Mouse (Mus musculus): ENCODE measurements around the gene Tmem131l. TPM values are rescaled to one million over a fixed set of nuclear protein-coding genes. Genes with fewer than 3 reads are reported as not detected.

The Tmem131l gene
- total and polyA plus RNA-seq, 3 experiments: 9.6 to 39.6 TPM; not detected in 1

DNA sequence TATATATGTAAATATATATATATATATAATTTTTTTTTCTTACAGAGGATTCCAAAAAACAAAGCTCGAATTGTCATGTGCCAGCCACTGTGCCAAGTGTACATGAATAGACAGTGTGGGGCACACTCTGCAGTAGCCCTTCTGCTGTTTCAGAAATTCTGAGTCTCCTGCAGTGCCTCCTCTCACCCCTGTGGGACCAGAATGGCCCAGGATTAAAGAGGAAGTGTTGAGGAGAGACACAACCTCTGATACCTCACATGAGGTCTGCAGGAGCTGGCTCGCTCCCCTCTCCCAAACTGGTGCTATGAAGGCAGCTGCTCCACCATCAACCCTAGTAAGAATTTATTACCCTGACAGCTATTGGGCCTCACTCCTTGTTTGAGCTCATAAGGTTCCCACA is 190.6 kb downstream of the Tmem131l start:
- no peaks in the 10 kb centered on the region for H3K36me3 ChIP-seq (ENCODE audit: control insufficient read depth in 1 of 2, insufficient read depth in 2 of 2, low read length in 2 of 2)
- H3K9ac ChIP-seq (ENCODE audit: control insufficient read depth, low read depth, low read length, poor library complexity, severe bottlenecking): no peak overlapping the region
- no peaks in the 10 kb centered on the region for H3K9me3 ChIP-seq (replicated peaks; ENCODE audit: insufficient read depth, low read length)
- H3K79me2 ChIP-seq (ENCODE audit: control insufficient read depth, insufficient read depth, low read length, poor library complexity): no peaks in the 10 kb centered on the region
- H3K4me3 ChIP-seq (ENCODE audit: control insufficient read depth in 1 of 2, insufficient read depth in 1 of 2, low read depth in 2 of 2, low read length in 2 of 2): no peak overlapping the region
- H3K4me1 ChIP-seq (ENCODE audit: control insufficient read depth in 1 of 2, insufficient read depth in 2 of 2, low read length in 2 of 2): no peaks in the 10 kb centered on the region
- no peaks in the 10 kb centered on the region; a peak in 1 of 4 replicates for H3K27me3 ChIP-seq (ENCODE audit: control insufficient read depth in 1 of 2, insufficient read depth in 2 of 2, low read length in 2 of 2)
- no peak for TF ChIP-seq RCOR1 (IDR thresholded peaks at IDR 0.05; ENCODE audit: low read depth, low read length)
- no peak for TF ChIP-seq CHD1 (IDR thresholded peaks at IDR 0.05; ENCODE audit: low read depth, low read length)
- TF ChIP-seq ZC3H11A (IDR thresholded peaks at IDR 0.05; ENCODE audit: low read depth, low read length): no peak
- TF ChIP-seq MAFK (IDR thresholded peaks at IDR 0.05; ENCODE audit: borderline replicate concordance, low read depth, low read length): no peak
- no peak for TF ChIP-seq TCF12 (IDR thresholded peaks at IDR 0.05; ENCODE audit: low read depth, low read length)
- no peak for TF ChIP-seq RAD21 (IDR thresholded peaks at IDR 0.05; ENCODE audit: low read depth, low read length)
- no peak for TF ChIP-seq ELF1 (IDR thresholded peaks at IDR 0.05; ENCODE audit: low read depth, low read length)
- TF ChIP-seq MYB (IDR thresholded peaks at IDR 0.05; ENCODE audit: low read depth, low read length): no peak
- TF ChIP-seq ZKSCAN1 (IDR thresholded peaks at IDR 0.05; ENCODE audit: low read depth, low read length): no peak
- no peak for TF ChIP-seq SIN3A (IDR thresholded peaks at IDR 0.05; ENCODE audit: low read length)
- no peak for TF ChIP-seq POLR2A (IDR thresholded peaks at IDR 0.05; ENCODE audit: control insufficient read depth in 1 of 2, insufficient read depth in 1 of 2, low read depth in 1 of 2, low read length in 2 of 2, poor library complexity in 1 of 2)
- H3K27ac ChIP-seq (ENCODE audit: control insufficient read depth, low read depth, low read length): no peak overlapping the region
- no peak for DNase-seq (ENCODE audit: low read depth, low spot score)

Other genes starting within 250 kb of the Tmem131l start
- gene Tlr2, start 198.4 kb downstream of the Tmem131l start, total RNA-seq (2012; rRNA removed): not detected in 2 replicates
- not detected for gene Tlr2, start 198.4 kb downstream of the Tmem131l start, polyA plus RNA-seq (2012; ENCODE audit: insufficient read depth in 1 of 2, insufficient read length in 2 of 2, low read depth in 1 of 2, low replicate concordance in 2 of 2, missing spikeins in 1 of 2)
- 11.2 and 12.5 TPM in 2 replicates for gene Mnd1, start 115.6 kb upstream of the Tmem131l start, total RNA-seq (2012; rRNA removed)
- 10 to 100 TPM in 1 of 2 experiments, not detected in 1; 11.0 TPM for gene Mnd1, start 115.6 kb upstream of the Tmem131l start, polyA plus RNA-seq (2012; ENCODE audit: insufficient read depth in 1 of 2, insufficient read length in 2 of 2, low read depth in 1 of 2, low replicate concordance in 2 of 2, missing spikeins in 1 of 2)
- 0.16 and 0.35 TPM in 2 replicates for gene Gm6525, start 133.9 kb upstream of the Tmem131l start, total RNA-seq (2012; rRNA removed)
- under 1 TPM in 1 of 2 experiments, not detected in 1; 0.85 TPM for gene Gm6525, start 133.9 kb upstream of the Tmem131l start, polyA plus RNA-seq (2012; ENCODE audit: insufficient read depth in 1 of 2, insufficient read length in 2 of 2, low read depth in 1 of 2, low replicate concordance in 2 of 2, missing spikeins in 1 of 2)

Measured in MEL (cell line).